Mouse (Mus musculus): ENCODE data around the gene Polr2c.

DNA sequence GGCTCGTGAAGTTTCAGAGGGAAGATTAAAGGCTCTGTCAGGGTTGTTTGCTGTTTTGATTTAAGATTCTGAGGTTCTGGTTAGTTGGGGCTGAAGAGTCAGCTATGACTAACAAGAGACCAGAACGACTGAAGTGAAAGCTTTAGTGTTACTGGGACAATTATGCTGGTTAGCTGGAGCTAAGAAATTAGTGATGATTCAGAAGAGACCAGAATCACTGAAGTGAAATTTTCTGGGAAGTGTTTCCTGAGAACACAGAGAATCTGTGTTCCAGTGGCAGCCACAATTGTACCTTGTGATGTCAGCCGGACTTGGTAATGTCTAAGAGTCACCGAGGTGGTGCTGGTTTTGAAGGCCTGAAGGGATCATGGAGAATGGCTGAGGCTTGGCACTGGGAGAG, 23.5 kb downstream of the Polr2c start:
- TF ChIP-seq TAL1 (IDR thresholded peaks at IDR 0.05; ENCODE audit: low read length), result no peak
- no peak for TF ChIP-seq GATA1 (IDR thresholded peaks at IDR 0.05; ENCODE audit: low read length)
